Mouse (Mus musculus) limb, embryonic 14.5 days (tissue): ENCODE results near the gene Prss57. TPM values are rescaled to one million over a fixed set of nuclear protein-coding genes. Genes with fewer than 3 reads are reported as not detected.
A peak's percentile ranks its signal among the peaks of the same experiment; 100 is the strongest.

ENCODE experiments used
- ATAC-seq: fragments of 200-750 bp; cut with Nextera tagmentation; 2 replicates; pipeline ENCODE4 v1.8.0; 2017; ENCODE audit warnings: low read depth, moderate number of reproducible peaks, moderate TSS enrichment; ENCODE audit not compliant: low FRiP score
- DNase-seq: peaks from one replicate; pipeline ENCODE4 v3.0.0-alpha.2; 2015; ENCODE audit warnings: low spot score
- H3K27ac ChIP-seq: fragments of 300-500 bp; sonication (generic); replicated peaks from 2 replicates; pipeline ENCODE4 v1.5.1; 2014; ENCODE audit warnings: low read depth, mild to moderate bottlenecking, low read length, moderate library complexity, mixed read lengths
- H3K27me3 ChIP-seq: fragments of 300-500 bp; sonication (generic); 2 replicates; pipeline ENCODE4 v1.6.1; 2014; ENCODE audit warnings: low read length, mixed read lengths; ENCODE audit not compliant: control insufficient read depth, insufficient read depth
- H3K36me3 ChIP-seq: fragments of 300-500 bp; sonication (generic); 2 replicates; pipeline ENCODE4 v1.6.1; 2014; ENCODE audit warnings: mild to moderate bottlenecking, low read length, moderate library complexity, mixed read lengths; ENCODE audit not compliant: control insufficient read depth, insufficient read depth
- H3K4me1 ChIP-seq: fragments of 300-500 bp; sonication (generic); 2 replicates; pipeline ENCODE4 v1.6.1; 2014; ENCODE audit warnings: antibody characterized with exemption, low read length, mixed read lengths; ENCODE audit not compliant: control insufficient read depth, insufficient read depth
- H3K4me2 ChIP-seq: fragments of 300-500 bp; sonication (generic); replicated peaks from 2 replicates; pipeline ENCODE4 v1.6.1; 2014; ENCODE audit warnings: low read depth, mild to moderate bottlenecking, low read length, moderate library complexity; ENCODE audit not compliant: severe bottlenecking
- H3K4me3 ChIP-seq: fragments of 300-500 bp; sonication (generic); replicated peaks from 2 replicates; pipeline ENCODE4 v1.5.1; 2014; ENCODE audit warnings: low read length
- H3K9ac ChIP-seq: fragments of 300-500 bp; sonication (generic); 2 replicates; pipeline ENCODE4 v1.6.1; 2014; ENCODE audit warnings: mild to moderate bottlenecking, low read depth, low read length, moderate library complexity; ENCODE audit not compliant: severe bottlenecking
- H3K9me3 ChIP-seq: fragments of 300-500 bp; sonication (generic); 2 replicates; pipeline ENCODE4 v1.6.1; 2016; ENCODE audit warnings: low read length; ENCODE audit not compliant: control insufficient read depth
- POLR2A ChIP-seq: fragments of 200-500 bp; IDR thresholded peaks from 2 replicates; pipeline ENCODE4 v1.8.0; 2012; ENCODE audit warnings: inconsistent platforms, mild to moderate bottlenecking, moderate library complexity, borderline replicate concordance; ENCODE audit not compliant: insufficient read depth, insufficient read length; ENCODE audit errors: extremely low read depth
- WGBS: fragments of 180-500 bp; shearing (Covaris S2); extraction: QIAGEN DNeasy Blood & Tissue Kit; methylation state at CpG from one replicate; pipeline ENCODE4 v1.1.7; 2014; 5-methylcytosine and 5-hydroxymethylcytosine counted together
- polyA plus RNA-seq, 2 experiments: library from polyadenylated mRNA; depleted of rRNA in 1 of 2; stranded (reverse) in 1 of 2; unstranded in 1 of 2; fragments of >200 nt; fragmentation: Nextera tagmentation in 1 of 2; extraction: Ambion mirVana in 1 of 2; gene quantifications; 2 replicates each; pipeline versions ENCODE4 v1.2.1 to v1.2.3; 2012 to 2014

Gene Prss57
- polyA plus RNA-seq, 2 experiments: 0.06 TPM; not detected in 1

DNA sequence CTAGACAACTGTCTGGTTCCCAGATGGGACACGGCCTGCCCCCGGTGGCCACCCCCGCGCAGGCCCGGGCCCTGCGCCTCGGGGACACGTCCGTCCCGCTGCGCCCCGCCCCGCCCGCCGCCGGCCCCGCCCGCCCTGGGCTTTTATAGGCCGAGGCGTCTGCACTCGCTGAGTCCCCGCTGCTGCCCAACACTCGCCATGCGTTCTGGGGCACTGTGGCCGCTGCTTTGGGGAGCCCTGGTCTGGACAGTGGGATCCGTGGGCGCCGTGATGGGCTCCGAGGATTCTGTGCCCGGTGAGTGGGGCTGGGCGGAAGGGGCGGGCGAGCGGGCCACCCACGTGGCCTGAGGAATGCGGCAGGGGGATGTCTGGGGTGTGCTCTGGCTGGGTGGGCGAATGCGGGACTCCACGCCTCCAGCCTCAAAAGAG is 13.6 kb downstream of the Prss57 start, which contains the start of gene Fstl3:
Fstl3 (plus strand) TSS at position 170 of the 429 bp plus-strand sequence.
- WGBS: under 1% methylated on average over 35 of the region's 39 CpGs
- DNase-seq: no peak
- Histone ChIP-seq H3K27me3 (no peaks in the 10 kb centered on the region), H3K36me3 (no peaks in the 10 kb centered on the region), H3K27ac (no peak within 1 kb of the TSS), H3K4me1 (peaks cover 22% of the 10 kb centered on the region), H3K4me3 (peak within 1 kb of the TSS; percentile 47), H3K9me3 (no peaks in the 10 kb centered on the region), H3K9ac (peak within 1 kb of the TSS; percentile 68), H3K4me2 (peak within 1 kb of the TSS; percentile 78)
- TF ChIP-seq POLR2A: no peak
- ATAC-seq: no peak

DNA sequence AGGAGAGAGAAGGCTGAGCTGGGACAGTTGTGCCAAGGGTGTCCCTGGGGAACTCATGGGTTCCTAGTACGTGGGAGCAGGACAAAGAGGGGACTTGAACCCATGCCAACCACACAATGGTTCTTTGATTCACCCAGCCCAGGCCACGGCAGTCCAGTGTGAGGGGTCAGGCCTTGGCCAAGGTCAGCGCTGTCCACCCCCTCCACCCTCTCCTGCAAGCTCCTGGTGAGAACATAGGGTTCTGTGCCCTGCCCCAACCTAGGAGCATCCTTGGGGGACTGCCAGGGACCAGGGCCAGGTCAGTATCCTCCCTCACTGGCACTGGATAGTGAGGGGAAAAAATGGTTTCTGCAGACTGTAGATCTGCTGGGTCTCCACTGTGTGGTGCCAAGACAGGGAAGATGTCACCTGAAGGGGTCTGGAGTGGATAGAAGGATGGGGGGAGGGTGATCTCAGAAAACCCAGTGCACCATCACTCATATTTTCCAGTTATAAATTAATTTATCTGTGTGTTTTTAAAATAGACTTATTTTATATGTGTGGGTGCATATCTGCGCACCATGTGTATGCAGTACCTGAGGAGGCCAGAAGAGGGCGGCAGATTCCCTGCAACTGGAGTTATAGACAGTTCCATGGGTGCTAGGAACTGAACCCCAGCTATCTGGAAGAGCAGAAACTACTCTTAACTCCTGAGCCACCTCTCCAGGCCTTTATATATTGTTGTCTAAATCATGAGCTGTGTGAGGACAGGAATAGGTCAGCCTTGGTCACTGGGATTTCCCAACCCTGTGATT is 16.1 kb downstream of the Prss57 start:
- Histone ChIP-seq H3K36me3 (no peaks in the 10 kb centered on the region), H3K9me3 (no peaks in the 10 kb centered on the region)

DNA sequence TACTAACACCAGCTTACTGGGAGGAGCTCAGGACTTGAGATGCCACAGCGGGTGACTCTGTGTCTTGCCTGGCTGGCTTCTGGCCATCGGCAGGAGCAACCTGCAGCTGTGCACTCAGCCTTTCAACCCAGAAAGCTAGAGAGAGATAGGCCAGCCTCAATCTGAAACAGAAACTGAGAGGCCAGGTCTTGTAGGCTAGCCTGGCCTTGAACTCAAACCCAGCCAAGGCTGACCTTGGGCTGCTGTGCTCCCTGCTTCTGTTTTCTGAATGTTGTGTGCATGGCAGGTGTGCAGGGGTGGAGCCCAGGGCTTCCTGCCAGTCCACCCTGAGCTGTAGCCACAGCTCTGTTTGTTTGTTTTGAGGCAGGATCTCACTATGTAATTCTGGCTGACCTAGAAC is 17.6 kb downstream of the Prss57 start:
- Histone ChIP-seq H3K4me2 (no peak overlapping the region), H3K4me1 (peaks cover 15% of the 10 kb centered on the region), H3K4me3 (no peak overlapping the region), H3K27me3 (no peaks in the 10 kb centered on the region), H3K9ac (no peak overlapping the region), H3K36me3 (no peaks in the 10 kb centered on the region), H3K9me3 (no peaks in the 10 kb centered on the region), H3K27ac (no peak overlapping the region)
- no peak for TF ChIP-seq POLR2A
- 90% methylated on average over 2 of the region's 2 CpGs for WGBS
- DNase-seq (no peak), ATAC-seq (no peak)

More for the DNA sequence above, 16.1 kb downstream of the Prss57 start:
- ATAC-seq (no peak), DNase-seq (no peak)
- TF ChIP-seq POLR2A: no peak
- Histone ChIP-seq H3K27ac (no peak overlapping the region), H3K9ac (no peak overlapping the region), H3K4me1 (peaks cover 15% of the 10 kb centered on the region), H3K4me2 (no peak overlapping the region), H3K4me3 (no peak overlapping the region), H3K27me3 (no peaks in the 10 kb centered on the region)
- 72% methylated on average over 5 of the region's 5 CpGs for WGBS

DNA sequence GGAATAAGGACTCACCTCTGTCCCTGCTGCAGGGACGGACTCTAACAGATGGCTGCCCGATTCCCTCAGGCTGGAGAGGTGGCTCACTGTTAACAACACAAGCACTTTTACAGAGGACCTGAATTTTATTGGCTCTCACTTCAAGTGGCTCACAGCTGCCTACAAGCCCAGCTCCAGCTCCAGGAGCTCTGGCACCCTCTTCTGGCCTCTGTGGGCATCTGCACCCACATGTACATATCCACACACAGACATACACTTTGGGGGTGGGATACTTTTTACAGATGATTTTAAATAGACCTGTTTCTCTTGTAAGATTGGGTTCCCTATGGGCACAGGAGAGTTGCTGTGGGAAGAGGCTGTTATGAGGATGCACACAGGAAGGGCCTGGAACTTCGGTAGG is 18.4 kb downstream of the Prss57 start:
- no peak for TF ChIP-seq POLR2A
- Histone ChIP-seq H3K27me3 (no peaks in the 10 kb centered on the region), H3K4me1 (peaks cover 11% of the 10 kb centered on the region; the same call in 1 of the 2 replicates), H3K27ac (no peak overlapping the region), H3K9ac (no peak overlapping the region), H3K4me3 (no peak overlapping the region), H3K4me2 (no peak overlapping the region), H3K9me3 (no peaks in the 10 kb centered on the region), H3K36me3 (no peaks in the 10 kb centered on the region)
- DNase-seq (no peak), ATAC-seq (no peak)
- 71% methylated on average over 3 of the region's 3 CpGs for WGBS

DNA sequence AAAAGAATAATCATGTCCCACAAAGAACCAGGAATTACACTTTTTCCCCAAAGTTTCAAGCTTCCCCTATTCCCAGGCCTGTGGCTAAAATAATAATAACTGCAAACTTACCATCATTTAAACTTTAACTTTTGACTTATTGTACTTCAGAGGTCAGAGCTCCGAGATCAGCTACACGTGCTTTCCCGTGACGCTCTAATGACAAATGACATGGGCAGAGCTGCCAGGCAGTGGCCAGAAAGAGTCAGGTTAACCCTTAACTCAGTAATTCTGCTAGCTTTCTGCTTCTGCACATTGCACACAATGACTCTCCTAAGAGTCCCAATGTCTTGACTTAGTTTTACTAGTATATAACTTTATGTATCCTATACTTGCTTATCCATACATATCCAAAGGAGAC is 21.4 kb downstream of the Prss57 start:
- 38% methylated on average over 4 of the region's 4 CpGs for WGBS

More for the DNA sequence above, 21.4 kb downstream of the Prss57 start:
- DNase-seq (no peak), ATAC-seq (no peak)
- no peaks in the 10 kb centered on the region for H3K9me3 ChIP-seq
- H3K27me3 ChIP-seq: no peaks in the 10 kb centered on the region
- no peak overlapping the region for H3K27ac ChIP-seq
- no peak overlapping the region for H3K9ac ChIP-seq
- H3K4me2 ChIP-seq: no peak overlapping the region
- no peak overlapping the region for H3K4me3 ChIP-seq
- 0 out of 2 replicates have a peak, but pooled peaks cover 4% of the 10 kb centered on the region for H3K36me3 ChIP-seq
- peaks cover 15% of the 10 kb centered on the region for H3K4me1 ChIP-seq
- TF ChIP-seq POLR2A: no peak
